Comparison of ENCODE assay signal across 12 mouse cellular contexts in the genomic region with DNA sequence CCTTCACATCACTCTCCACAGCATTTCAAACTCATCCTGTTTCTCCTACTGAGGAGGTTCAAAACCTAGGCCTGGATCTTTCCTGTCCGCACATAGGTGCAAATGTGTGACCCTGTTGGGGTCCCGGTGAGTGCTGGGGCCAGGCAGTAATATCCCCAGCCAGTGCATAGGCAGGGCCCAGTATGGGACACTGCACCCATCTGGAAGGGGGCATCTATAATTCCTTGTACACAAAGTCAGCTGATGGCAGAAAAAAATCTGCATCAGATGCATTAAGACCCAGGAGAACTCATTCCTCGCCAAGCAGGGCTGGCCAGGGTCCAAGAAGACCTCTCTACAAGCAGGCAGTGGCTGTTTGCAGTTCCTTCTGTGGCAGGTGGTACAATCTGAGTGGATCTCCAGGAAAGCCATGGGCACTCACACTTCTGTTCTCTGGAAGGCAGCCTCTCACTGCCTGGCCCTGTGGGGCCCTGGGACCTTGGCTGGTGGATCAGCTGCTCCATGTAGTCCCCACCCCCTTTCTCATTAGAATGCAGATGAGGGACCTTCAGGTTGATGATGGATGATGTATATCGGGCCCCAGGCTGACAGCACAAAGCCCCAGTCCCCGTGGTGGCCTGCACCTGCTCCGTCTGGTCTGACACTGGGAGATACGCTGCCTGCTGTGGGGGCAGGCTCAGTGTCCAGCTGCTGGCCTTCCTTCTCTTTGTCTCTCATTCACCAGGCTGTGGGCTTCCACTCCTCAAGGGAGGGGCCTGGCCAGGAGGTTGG. TPM values are rescaled to one million over a fixed set of nuclear protein-coding genes. Genes with fewer than 3 reads are reported as not detected.
DNase-seq lines count a peak whose midpoint lies in the region; ATAC-seq lines count a peak whose summit lies in the region.
"Had no signal": no experiment of that assay in that cellular context is flagged by ENCODE, and none has a peak within 500 bp of the region (broad histone marks: within the 10 kb centered on the region; RNA-seq: fewer than 3 reads in every experiment).

No protein-coding gene starts in this region.

- no peaks in the 10 kb centered on the region for H3K9me3 ChIP-seq in forebrain, embryonic 13.5 days (replicated peaks)
- H3K9me3 ChIP-seq in midbrain, embryonic 11.5 days (ENCODE audit: control insufficient read depth, low read length), result no peaks in the 10 kb centered on the region
- H3K9me3 ChIP-seq in stomach, embryonic 16.5 days (replicated peaks; ENCODE audit: control insufficient read depth, low read length), result no peaks in the 10 kb centered on the region
- H3K9me3 ChIP-seq: limb, embryonic 12.5 days had no signal

- peaks cover 8% of the 10 kb centered on the region for H3K4me1 ChIP-seq in forebrain, embryonic 13.5 days
- H3K4me1 ChIP-seq in midbrain, embryonic 11.5 days (ENCODE audit: control insufficient read depth, insufficient read depth, low read length), result peaks cover 4% of the 10 kb centered on the region; the same call in 1 of the 2 replicates
- H3K4me1 ChIP-seq in stomach, embryonic 16.5 days (ENCODE audit: control insufficient read depth, insufficient read depth, low read length), result no peaks in the 10 kb centered on the region
- H3K4me1 ChIP-seq: limb, embryonic 12.5 days had no signal

- intact Hi-C loops in left cerebral cortex, postnatal 4 days (cut with DNase I), result no loop called here

- ATAC-seq in forebrain, embryonic 13.5 days, result peak; percentile 66
- ATAC-seq in midbrain, embryonic 11.5 days (ENCODE audit: low FRiP score), result peak; percentile 93
- peak; percentile 53; the same call in 1 of the 2 replicates for ATAC-seq in stomach, embryonic 16.5 days (ENCODE audit: insufficient read depth, low FRiP score)

- no peaks in the 10 kb centered on the region for H3K36me3 ChIP-seq in forebrain, embryonic 13.5 days (ENCODE audit: poor library complexity, severe bottlenecking)
- H3K36me3 ChIP-seq in midbrain, embryonic 11.5 days (ENCODE audit: control insufficient read depth, insufficient read depth, low read length), result no peaks in the 10 kb centered on the region
- H3K36me3 ChIP-seq in stomach, embryonic 16.5 days (ENCODE audit: control insufficient read depth, insufficient read depth, low read length), result no peaks in the 10 kb centered on the region
- H3K36me3 ChIP-seq: limb, embryonic 12.5 days had no signal

- H3K27ac ChIP-seq in forebrain, embryonic 13.5 days, result peak overlapping the region; percentile 68
- H3K27ac ChIP-seq in midbrain, embryonic 11.5 days (ENCODE audit: low read depth, low read length), result peak overlapping the region; percentile 63
- no peak overlapping the region for H3K27ac ChIP-seq in stomach, embryonic 16.5 days (ENCODE audit: low read length)
- H3K27ac ChIP-seq: limb, embryonic 12.5 days had no signal

- H3K27me3 ChIP-seq in forebrain, embryonic 13.5 days, result no peaks in the 10 kb centered on the region
- H3K27me3 ChIP-seq in midbrain, embryonic 11.5 days (ENCODE audit: control insufficient read depth, insufficient read depth, low read length), result no peaks in the 10 kb centered on the region
- H3K27me3 ChIP-seq in stomach, embryonic 16.5 days (ENCODE audit: control insufficient read depth, insufficient read depth, low read length), result no peaks in the 10 kb centered on the region

- no peak overlapping the region for H3K9ac ChIP-seq in forebrain, embryonic 13.5 days
- H3K9ac ChIP-seq in midbrain, embryonic 11.5 days (ENCODE audit: low read length), result no peak overlapping the region
- no peak overlapping the region for H3K9ac ChIP-seq in stomach, embryonic 16.5 days (ENCODE audit: low read length)
- H3K9ac ChIP-seq: limb, embryonic 12.5 days; lung, embryonic 14.5 days had no signal

- peak; percentile 96 for DNase-seq in left cerebral cortex, postnatal 4 days
- DNase-seq in left cerebral cortex, adult 8-10 months (ENCODE audit: low spot score in 2 of 2), result no peak
- DNase-seq in midbrain, embryonic 11.5 days (ENCODE audit: low spot score, missing footprints), result peak; percentile 87
- no peak for DNase-seq in B cell, adult 2 months
- DNase-seq in MN1 (ENCODE audit: low spot score), result no peak
- no peak for DNase-seq in ovary, adult 18-20 months (ENCODE audit: low spot score)
- DNase-seq: heart, postnatal 14 days; kidney, postnatal 36 days; lung, embryonic 14.5 days had no signal

- no peak overlapping the region for H3K4me2 ChIP-seq in forebrain, embryonic 13.5 days
- H3K4me2 ChIP-seq in midbrain, embryonic 11.5 days, result no peak overlapping the region
- H3K4me2 ChIP-seq in stomach, embryonic 16.5 days (ENCODE audit: low read depth, low read length), result no peak overlapping the region
- H3K4me2 ChIP-seq: limb, embryonic 12.5 days; lung, embryonic 14.5 days had no signal

- 48% methylated on average over 7 of the region's 7 CpGs for WGBS in forebrain, embryonic 13.5 days
- 53% methylated on average over 7 of the region's 7 CpGs for WGBS in midbrain, embryonic 11.5 days
- WGBS in stomach, embryonic 16.5 days, result 55% methylated on average over 7 of the region's 7 CpGs

- no peak overlapping the region for H3K4me3 ChIP-seq in forebrain, embryonic 13.5 days
- H3K4me3 ChIP-seq in midbrain, embryonic 11.5 days (ENCODE audit: low read depth, low read length), result no peak overlapping the region
- no peak overlapping the region for H3K4me3 ChIP-seq in stomach, embryonic 16.5 days (replicated peaks; ENCODE audit: low read length)
- H3K4me3 ChIP-seq: limb, embryonic 12.5 days had no signal

RNA-seq across cellular contexts. Expression of a gene that starts 15.2 kb away (rescaled TPM):
- 100 to 1,000 TPM; 167 TPM for total RNA-seq in left cerebral cortex, postnatal 4 days (2021)
- 100 to 1,000 TPM; 190 to 209 (median 202) TPM for total RNA-seq in left cerebral cortex, adult 8-10 months (2022)
- polyA plus RNA-seq in forebrain, embryonic 13.5 days (2015; fragmentation: Nextera tagmentation; extraction: Ambion mirVana), result 20.4 and 22.7 TPM in 2 replicates
- polyA plus RNA-seq in midbrain, embryonic 11.5 days (2014; fragmentation: Nextera tagmentation; extraction: Ambion mirVana), result 9.9 and 11.4 TPM in 2 replicates
- polyA plus RNA-seq in stomach, embryonic 16.5 days (2015; fragmentation: Nextera tagmentation; extraction: Ambion mirVana), result 1.4 TPM in 2 replicates

RNA-seq across cellular contexts. Expression of a gene that starts 16.0 kb away (rescaled TPM):
- 10 to 100 TPM; 77.1 to 81.7 TPM for total RNA-seq in left cerebral cortex, postnatal 4 days (2021)
- total RNA-seq in left cerebral cortex, adult 8-10 months (2022), result 100 to 1,000 TPM; 107 to 115 (median 111) TPM
- 66.4 and 75.2 TPM in 2 replicates for polyA plus RNA-seq in forebrain, embryonic 13.5 days (2015; fragmentation: Nextera tagmentation; extraction: Ambion mirVana)
- polyA plus RNA-seq in midbrain, embryonic 11.5 days (2014; fragmentation: Nextera tagmentation; extraction: Ambion mirVana), result 55.5 and 56.4 TPM in 2 replicates
- polyA plus RNA-seq in stomach, embryonic 16.5 days (2015; fragmentation: Nextera tagmentation; extraction: Ambion mirVana), result 52.0 and 62.6 TPM in 2 replicates

Comparison
In these comparisons a context has a peak if more than half of its experiments do, and no peak if none do; other contexts are left out.
1. DNase-seq: peak in left cerebral cortex, postnatal 4 days (single experiment) and midbrain, embryonic 11.5 days (single experiment); none in left cerebral cortex, adult 8-10 months (0 of 2), B cell, adult 2 months (0 of 2), MN1 (single experiment) and ovary, adult 18-20 months (single experiment).
2. Peak in every context shown above with its lines, with median percentiles within 50 percentile points of each other: ATAC-seq.